ENCODE assay signal across 20 mouse cellular contexts in the genomic region with DNA sequence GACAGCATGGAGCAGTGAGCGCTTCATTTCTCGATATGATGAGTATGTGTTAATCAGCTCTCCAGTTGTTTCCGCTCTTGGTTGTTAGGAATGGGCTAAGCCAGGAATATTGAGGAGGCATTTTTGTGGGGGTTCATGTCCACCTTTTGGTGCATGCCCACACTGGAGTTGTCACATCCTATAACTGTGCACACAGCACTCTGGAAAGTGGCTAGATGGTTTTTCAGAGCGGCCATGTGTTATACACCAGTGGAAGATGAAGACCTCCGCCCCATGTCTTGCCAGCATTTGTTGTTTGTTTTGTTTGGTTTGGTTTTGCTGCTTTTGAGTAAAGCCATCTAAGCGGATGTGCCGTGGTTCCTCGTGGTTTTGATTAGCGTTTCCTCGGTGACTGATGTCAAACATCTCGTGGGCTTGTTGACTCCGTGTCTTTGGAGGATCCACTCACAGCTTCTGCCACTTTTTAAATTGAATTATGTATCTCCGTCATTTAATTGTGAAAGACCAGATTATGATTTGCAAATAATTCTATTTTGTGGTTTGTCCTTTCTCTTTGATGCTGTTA. TPM values are rescaled to one million over a fixed set of nuclear protein-coding genes. Genes with fewer than 3 reads are reported as not detected.
DNase-seq lines count a peak whose midpoint lies in the region; ATAC-seq and TF ChIP-seq lines count a peak whose summit lies in the region.
"Had no signal": no experiment of that assay in that cellular context is flagged by ENCODE, and none has a peak within 500 bp of the region (broad histone marks: within the 10 kb centered on the region; RNA-seq: fewer than 3 reads in every experiment).

No protein-coding gene starts in this region.

- no peak overlapping the region for H3K4me2 ChIP-seq in heart, postnatal 0 days (ENCODE audit: low read depth, low read length)
- H3K4me2 ChIP-seq in myocyte (ENCODE audit: low read depth) = peak overlapping the region; percentile 55
- H3K4me2 ChIP-seq: hindbrain, embryonic 12.5 days; midbrain, embryonic 13.5 days had no signal

- no peak overlapping the region for H3ac ChIP-seq in myocyte (ENCODE audit: control insufficient read depth, insufficient read length)

- peaks cover 60% of the 10 kb centered on the region for H3K36me3 ChIP-seq in megakaryocyte, embryonic 14.5 days (replicated peaks; ENCODE audit: low read length)
- H3K36me3 ChIP-seq in heart, postnatal 0 days (replicated peaks; ENCODE audit: control insufficient read depth, insufficient read depth, low read length) = peaks cover 15% of the 10 kb centered on the region
- H3K36me3 ChIP-seq in myocyte (ENCODE audit: control insufficient read depth, insufficient read depth) = peaks cover 7% of the 10 kb centered on the region

- H3K27me3 ChIP-seq in megakaryocyte, embryonic 14.5 days (replicated peaks) = no peaks in the 10 kb centered on the region
- H3K27me3 ChIP-seq in heart, postnatal 0 days (ENCODE audit: control insufficient read depth, insufficient read depth, low read length) = no peaks in the 10 kb centered on the region
- H3K27me3 ChIP-seq in myocyte (ENCODE audit: control insufficient read depth, insufficient read depth, insufficient read length) = no peaks in the 10 kb centered on the region
- H3K27me3 ChIP-seq: hindbrain, embryonic 12.5 days; midbrain, embryonic 13.5 days had no signal

- DNase-seq in heart, adult 11 months = peak; percentile 86
- no peak for DNase-seq in heart, postnatal 36 days
- DNase-seq in heart, postnatal 0 days (ENCODE audit: low spot score) = no peak
- no peak for DNase-seq in right cerebral cortex, postnatal 36 days (ENCODE audit: low spot score in 2 of 2)
- no peak for DNase-seq in gastrocnemius, postnatal 14 days
- DNase-seq: adrenal gland, adult 2 months; cerebellum, adult 11-12 months; forebrain, postnatal 0 days; kidney, adult 18-20 months; kidney, postnatal 14 days; lung, adult 18-20 months; lung, postnatal 36 days; right cerebral cortex, postnatal 14 days; thymus, adult 18-20 months had no signal

- H3K79me2 ChIP-seq in myocyte (ENCODE audit: control insufficient read depth, insufficient read depth) = peaks cover 69% of the 10 kb centered on the region

- TF ChIP-seq CTCF in heart, postnatal 0 days (IDR thresholded peaks at IDR 0.05; ENCODE audit: low read depth) = no peak

- no peak for ATAC-seq in megakaryocyte, adult 5-6 weeks (ENCODE audit: poor library complexity, severe bottlenecking)
- no peak for ATAC-seq in heart, postnatal 0 days (ENCODE audit: insufficient read depth, low read depth)
- ATAC-seq: forebrain, postnatal 0 days; midbrain, embryonic 13.5 days had no signal

- no peaks in the 10 kb centered on the region for H3K9me3 ChIP-seq in megakaryocyte, embryonic 14.5 days
- no peaks in the 10 kb centered on the region for H3K9me3 ChIP-seq in heart, postnatal 0 days (replicated peaks; ENCODE audit: control insufficient read depth, low read length)
- H3K9me3 ChIP-seq: hindbrain, embryonic 12.5 days; midbrain, embryonic 13.5 days had no signal

- H3K9ac ChIP-seq in heart, postnatal 0 days (replicated peaks; ENCODE audit: low read depth, low read length) = no peak overlapping the region
- H3K9ac ChIP-seq: forebrain, postnatal 0 days; hindbrain, embryonic 12.5 days; midbrain, embryonic 13.5 days had no signal

- H3K4me3 ChIP-seq in megakaryocyte, embryonic 14.5 days (replicated peaks) = peak overlapping the region; percentile 84
- no peak overlapping the region for H3K4me3 ChIP-seq in heart, postnatal 0 days (ENCODE audit: low read depth, low read length)
- H3K4me3 ChIP-seq in myocyte = no peak overlapping the region
- H3K4me3 ChIP-seq: hindbrain, embryonic 12.5 days; midbrain, embryonic 13.5 days had no signal

- TF ChIP-seq POLR2A in myocyte (IDR thresholded peaks at IDR 0.05; ENCODE audit: insufficient read length, low read depth) = no peak

- intact Hi-C loops in heart, postnatal 36 days (cut with DNase I) = loop anchor here (2.0 kb wide), 1 partner anchor 31 kb away; no protein-coding TSS in a partner anchor
- intact Hi-C loops in gastrocnemius, postnatal 14 days (cut with DNase I; ENCODE audit: low total_unique reads) = loop anchor here (10.0 kb wide), 1 partner anchor 117 kb away; no protein-coding TSS in a partner anchor

- no peak for TF ChIP-seq EP300 in heart, postnatal 0 days (IDR thresholded peaks at IDR 0.05; ENCODE audit: low read depth)

- H3K4me1 ChIP-seq in megakaryocyte, embryonic 14.5 days = peaks cover 85% of the 10 kb centered on the region
- H3K4me1 ChIP-seq in heart, postnatal 0 days (ENCODE audit: control insufficient read depth, insufficient read depth) = peaks cover 69% of the 10 kb centered on the region

- 77% methylated on average over 13 of the region's 13 CpGs for WGBS in heart, postnatal 0 days

- peak overlapping the region; percentile 59; the same call in 1 of the 2 replicates for H3K27ac ChIP-seq in heart, postnatal 0 days (ENCODE audit: low read depth)
- H3K27ac ChIP-seq: hindbrain, embryonic 12.5 days; midbrain, embryonic 13.5 days had no signal

TF ChIP-seq in myocyte, 11 proteins besides CTCF, POLR2A, EP300 and RAD21:
- no peak for TF ChIP-seq MAX (IDR thresholded peaks at IDR 0.05; ENCODE audit: low read depth)
- no peak for TF ChIP-seq MYOD1 (IDR thresholded peaks at IDR 0.05; ENCODE audit: control insufficient read depth in 1 of 3, insufficient read length in 2 of 3, low read depth in 2 of 3)
- no peak for TF ChIP-seq POLR2AphosphoS2 (IDR thresholded peaks at IDR 0.05; ENCODE audit: insufficient read length, low read depth)
- TF ChIP-seq TCF3 (IDR thresholded peaks at IDR 0.05; ENCODE audit: insufficient read length, low read depth) = no peak
- no peak for TF ChIP-seq REST (IDR thresholded peaks at IDR 0.05; ENCODE audit: insufficient read depth, insufficient read length)
- no peak for TF ChIP-seq USF1 (IDR thresholded peaks at IDR 0.05; ENCODE audit: low read depth)
- no peak for TF ChIP-seq E2F4 (IDR thresholded peaks at IDR 0.05; ENCODE audit: insufficient read depth)
- no peak for TF ChIP-seq SRF (IDR thresholded peaks at IDR 0.05; ENCODE audit: control insufficient read depth, insufficient read length, low read depth)
- no peak for TF ChIP-seq MYOG (IDR thresholded peaks at IDR 0.05; ENCODE audit: control insufficient read depth in 1 of 3, insufficient read depth in 1 of 3, insufficient read length in 2 of 3, low read depth in 2 of 3)
- no peak for TF ChIP-seq CEBPB (IDR thresholded peaks at IDR 0.05; ENCODE audit: insufficient read depth, poor library complexity, severe bottlenecking)
- TF ChIP-seq TCF12 (IDR thresholded peaks at IDR 0.05; ENCODE audit: insufficient read depth, poor library complexity, severe bottlenecking) = no peak

RNA-seq across cellular contexts. Expression of a gene that starts 50.2 kb away (rescaled TPM):
- under 1 TPM; 0.11 to 0.17 TPM for total RNA-seq in heart, postnatal 36 days (2021)
- not detected in 2 replicates for polyA plus RNA-seq in megakaryocyte, embryonic 14.5 days (2012; ENCODE audit: insufficient read depth, low replicate concordance)
- not detected in 2 replicates for total RNA-seq in megakaryocyte, adult 5-6 weeks (2015)
- 0.22 TPM in 1 of 2 replicates, not detected in the other for total RNA-seq in megakaryocyte, adult 5-6 weeks (2017)
- total RNA-seq in heart, postnatal 0 days (2014; rRNA removed; ENCODE audit: low replicate concordance) = 0.11 TPM in 1 of 2 replicates, not detected in the other
- polyA plus RNA-seq in heart, postnatal 0 days (2015; fragmentation: Nextera tagmentation; extraction: Ambion mirVana) = 0.22 TPM in 2 replicates
- polyA plus RNA-seq in myocyte (2012; fragmentation: generic; extraction: Trizol) = 0.04 TPM
- total RNA-seq in gastrocnemius, postnatal 14 days (2021) = under 1 TPM; 0.11 to 0.35 TPM
- total RNA-seq: gastrocnemius, adult 8-10 months had no signal
